Mouse (Mus musculus): ENCODE measurements around the gene Tmem210. TPM values are rescaled to one million over a fixed set of nuclear protein-coding genes. Genes with fewer than 3 reads are reported as not detected.

Gene Tmem210
- total and polyA plus RNA-seq, 2 experiments from 2014 or later = not detected

- Histone ChIP-seq H3K4me3 (ENCODE audit: low read depth, low read length) (peak overlapping the region; percentile 29), H3K27me3 (ENCODE audit: insufficient read depth, low read length) (peaks cover 8% of the 10 kb centered on the region; the same call in 1 of the 2 replicates), H3K36me3 (ENCODE audit: insufficient read depth, low read length) (peaks cover 35% of the 10 kb centered on the region), H3K9me3 (ENCODE audit: low read length) (no peaks in the 10 kb centered on the region), H3K27ac (ENCODE audit: low read depth, low read length) (no peak overlapping the region; the same call in 1 of the 2 replicates), H3K4me2 (ENCODE audit: low read depth, low read length, poor library complexity, severe bottlenecking) (peak overlapping the region; percentile 51), H3K9ac (replicated peaks; ENCODE audit: low read length, poor library complexity, severe bottlenecking) (peak overlapping the region; percentile 52), H3K4me1 (ENCODE audit: insufficient read depth, low read length) (no peaks in the 10 kb centered on the region)
- DNase-seq (ENCODE audit: low spot score) = peak; percentile 61
- 4% methylated on average over 41 of the region's 45 CpGs for WGBS
- TF ChIP-seq CTCF (IDR thresholded peaks at IDR 0.05) = no peak
- peak; percentile 79 for ATAC-seq (ENCODE audit: low FRiP score)
Observed at GRCm38 (mm10) chr2:25304657-25305541, 17.0 kb downstream of the Tmem210 start.

GRCm38 (mm10) chr2:25305587-25306359 lies 17.8 kb downstream of the Tmem210 start:
- DNase-seq (ENCODE audit: low spot score) (no peak), ATAC-seq (ENCODE audit: low FRiP score) (no peak)
- Histone ChIP-seq H3K4me3 (ENCODE audit: low read depth, low read length) (peak overlapping the region; percentile 29; the same call in 1 of the 2 replicates), H3K9me3 (ENCODE audit: low read length) (no peaks in the 10 kb centered on the region), H3K27me3 (ENCODE audit: insufficient read depth, low read length) (peaks cover 8% of the 10 kb centered on the region; the same call in 1 of the 2 replicates), H3K27ac (ENCODE audit: low read depth, low read length) (no peak overlapping the region), H3K4me1 (ENCODE audit: insufficient read depth, low read length) (no peaks in the 10 kb centered on the region), H3K9ac (replicated peaks; ENCODE audit: low read length, poor library complexity, severe bottlenecking) (peak overlapping the region; percentile 52), H3K4me2 (ENCODE audit: low read depth, low read length, poor library complexity, severe bottlenecking) (peak overlapping the region; percentile 51), H3K36me3 (ENCODE audit: insufficient read depth, low read length) (peaks cover 40% of the 10 kb centered on the region)
- TF ChIP-seq CTCF (IDR thresholded peaks at IDR 0.05) = no peak
- 55% methylated on average over 14 of the region's 14 CpGs for WGBS

DNA sequence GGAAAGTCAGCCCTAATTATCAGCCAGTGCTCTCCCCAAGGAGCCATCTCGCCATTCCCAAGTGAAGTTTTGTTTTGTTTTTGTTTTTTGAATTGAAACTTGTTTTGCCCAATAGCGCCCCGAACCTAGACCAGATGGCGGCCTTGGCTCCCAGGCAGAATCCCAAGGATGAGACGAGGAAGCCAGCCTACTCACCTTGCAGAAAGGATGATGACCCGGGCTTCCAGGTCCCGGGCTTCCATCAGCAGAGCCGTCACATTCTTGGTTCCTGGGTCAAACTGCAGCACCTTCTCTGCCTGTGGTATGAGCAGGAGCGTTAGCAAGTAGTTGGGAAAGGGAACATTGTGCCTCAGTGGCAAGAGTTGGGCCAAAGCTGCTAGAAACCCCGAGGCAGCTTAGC lies 22.2 kb downstream of the Tmem210 start:
- WGBS = 64% methylated on average over 10 of the region's 10 CpGs
- Histone ChIP-seq H3K4me3 (ENCODE audit: low read depth, low read length) (no peak overlapping the region), H3K27me3 (ENCODE audit: insufficient read depth, low read length) (peaks cover 38% of the 10 kb centered on the region), H3K4me1 (ENCODE audit: insufficient read depth, low read length) (no peaks in the 10 kb centered on the region), H3K4me2 (ENCODE audit: low read depth, low read length, poor library complexity, severe bottlenecking) (no peak overlapping the region), H3K9me3 (ENCODE audit: low read length) (no peaks in the 10 kb centered on the region), H3K36me3 (ENCODE audit: insufficient read depth, low read length) (peaks cover 50% of the 10 kb centered on the region), H3K27ac (ENCODE audit: low read depth, low read length) (no peak overlapping the region), H3K9ac (replicated peaks; ENCODE audit: low read length, poor library complexity, severe bottlenecking) (no peak overlapping the region)
- DNase-seq (ENCODE audit: low spot score) (no peak), ATAC-seq (ENCODE audit: low FRiP score) (no peak)
- no peak for TF ChIP-seq CTCF (IDR thresholded peaks at IDR 0.05)

- peaks cover 38% of the 10 kb centered on the region for H3K27me3 ChIP-seq (ENCODE audit: insufficient read depth, low read length)
Observed at GRCm38 (mm10) chr2:25310969-25311368, 23.0 kb downstream of the Tmem210 start.

GRCm38 (mm10) chr2:25311491-25311891 lies 23.5 kb downstream of the Tmem210 start:
- WGBS = 16% methylated on average over 11 of the region's 11 CpGs
- DNase-seq (ENCODE audit: low spot score) = no peak
- no peaks in the 10 kb centered on the region for H3K9me3 ChIP-seq (ENCODE audit: low read length)
- peaks cover 38% of the 10 kb centered on the region for H3K27me3 ChIP-seq (ENCODE audit: insufficient read depth, low read length)
- H3K36me3 ChIP-seq (ENCODE audit: insufficient read depth, low read length) = peaks cover 53% of the 10 kb centered on the region
- ATAC-seq (ENCODE audit: low FRiP score) = no peak
- TF ChIP-seq CTCF (IDR thresholded peaks at IDR 0.05) = no peak
- H3K4me1 ChIP-seq (ENCODE audit: insufficient read depth, low read length) = no peaks in the 10 kb centered on the region
- H3K4me2 ChIP-seq (ENCODE audit: low read depth, low read length, poor library complexity, severe bottlenecking) = no peak overlapping the region
- no peak overlapping the region for H3K4me3 ChIP-seq (ENCODE audit: low read depth, low read length)
- no peak overlapping the region for H3K27ac ChIP-seq (ENCODE audit: low read depth, low read length)
- H3K9ac ChIP-seq (replicated peaks; ENCODE audit: low read length, poor library complexity, severe bottlenecking) = no peak overlapping the region

More at GRCm38 (mm10) chr2:25310969-25311368, 23.0 kb downstream of the Tmem210 start:
- no peak overlapping the region for H3K4me2 ChIP-seq (ENCODE audit: low read depth, low read length, poor library complexity, severe bottlenecking)
- 14% methylated on average over 22 of the region's 22 CpGs for WGBS
- H3K36me3 ChIP-seq (ENCODE audit: insufficient read depth, low read length) = peaks cover 52% of the 10 kb centered on the region
- no peak for TF ChIP-seq CTCF (IDR thresholded peaks at IDR 0.05)
- no peak overlapping the region for H3K9ac ChIP-seq (replicated peaks; ENCODE audit: low read length, poor library complexity, severe bottlenecking)
- no peak for ATAC-seq (ENCODE audit: low FRiP score)
- H3K4me3 ChIP-seq (ENCODE audit: low read depth, low read length) = no peak overlapping the region
- no peak for DNase-seq (ENCODE audit: low spot score)
- H3K4me1 ChIP-seq (ENCODE audit: insufficient read depth, low read length) = no peaks in the 10 kb centered on the region
- H3K9me3 ChIP-seq (ENCODE audit: low read length) = no peaks in the 10 kb centered on the region
- H3K27ac ChIP-seq (ENCODE audit: low read depth, low read length) = no peak overlapping the region

Measured in midbrain, postnatal 0 days (tissue).